Mouse (Mus musculus) yolk sac, embryonic 10.5 days (tissue): ENCODE measurements at regions not wholly inside any gene's neighbourhood (a gene's known extent, or its start where the extent isn't known, plus 50 kb on each side); places are given as distances from the start of the nearest gene placed in this dataset.

Experiments used
- DNase-seq: peaks from one replicate; pipeline ENCODE4 v3.0.0-alpha.2; 2017; ENCODE audit warnings: low spot score

DNA sequence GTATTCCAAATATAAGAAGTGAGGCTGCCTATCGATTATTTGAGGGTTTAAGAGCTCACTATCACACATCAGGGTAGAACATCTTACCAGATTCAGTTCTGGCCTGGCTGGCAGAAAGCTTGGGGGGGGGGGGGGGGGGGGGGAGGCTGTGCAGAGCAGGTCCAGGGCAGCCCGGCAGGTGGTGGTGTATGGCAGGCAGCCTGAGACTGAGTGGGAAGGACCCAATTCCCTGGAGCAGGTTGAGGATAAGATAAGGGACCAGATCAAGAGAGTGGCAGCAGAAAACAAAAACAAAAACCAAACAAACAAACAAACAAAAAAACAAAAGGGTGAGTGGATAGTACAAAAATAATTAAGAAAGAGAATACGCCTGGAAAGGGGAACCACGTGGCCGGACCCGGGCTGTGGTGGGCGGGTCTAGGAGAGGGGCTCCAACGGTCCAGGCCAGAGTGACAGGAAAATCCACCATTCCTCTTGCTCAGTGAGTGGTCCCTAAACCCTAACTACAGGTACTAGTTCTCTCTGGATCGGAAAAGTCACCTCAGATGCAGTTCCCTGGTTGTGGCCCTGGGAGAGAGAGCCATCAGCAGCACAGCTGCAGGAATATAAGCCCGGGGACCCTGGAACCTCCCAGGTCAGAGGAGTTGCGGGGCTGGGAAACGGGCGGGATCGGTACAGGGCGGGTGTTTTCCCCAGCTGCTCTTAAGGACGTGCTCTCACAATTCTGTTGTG lies 73.3 kb downstream of the Vmn2r112 start:
- DNase-seq: peak; percentile 12
